Mouse (Mus musculus) G1E-ER4 (cell line): Measurements from ENCODE around the gene Prrxl1. TPM values are rescaled to one million over a fixed set of nuclear protein-coding genes. Genes with fewer than 3 reads are reported as not detected.

ENCODE experiments used
- GATA1 ChIP-seq: IDR thresholded peaks from one replicate; pipeline ENCODE4 v1.8.0; 2012; ENCODE audit warnings: low read length, inconsistent platforms
- polyA plus RNA-seq: library from polyadenylated mRNA; stranded (reverse); fragments of >175 nt; gene quantifications from 2 replicates; pipeline ENCODE4 v1.2.3, GENCODE M21; 2012

Gene Prrxl1
- polyA plus RNA-seq, 1 experiment = not detected

GRCm38 (mm10) chr14:32605508-32605907 is 6.3 kb downstream of the Prrxl1 start:
- no peak for TF ChIP-seq GATA1

DNA sequence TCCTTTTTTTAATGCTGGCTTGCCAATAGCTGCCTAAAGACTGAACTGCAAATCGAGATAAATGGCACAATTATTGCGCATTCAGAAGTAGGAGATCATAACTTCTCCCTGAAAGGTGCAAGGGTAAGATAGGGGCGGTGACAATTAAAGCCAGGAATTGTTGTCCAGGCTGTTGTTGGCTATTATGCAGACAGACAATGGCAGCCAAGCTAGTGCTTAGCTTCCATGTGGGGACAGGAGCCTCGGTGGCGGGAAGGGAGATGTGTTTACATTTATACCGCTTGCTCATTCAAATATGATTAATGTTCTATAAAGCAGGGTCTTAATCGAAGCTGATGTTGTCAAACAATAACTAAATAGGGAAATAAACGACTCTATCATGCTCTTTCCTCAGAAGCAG is 7.1 kb downstream of the Prrxl1 start:
- TF ChIP-seq GATA1 = no peak

- no peak for TF ChIP-seq GATA1
These were observed 10.2 kb downstream of the Prrxl1 start for GRCm38 (mm10) chr14:32609392-32609791.

GRCm38 (mm10) chr14:32617253-32617652 is 18.0 kb downstream of the Prrxl1 start:
- no peak for TF ChIP-seq GATA1

- no peak for TF ChIP-seq GATA1
These were observed 25.0 kb downstream of the Prrxl1 start for GRCm38 (mm10) chr14:32624245-32624644.

- no peak for TF ChIP-seq GATA1
These were observed 25.6 kb downstream of the Prrxl1 start for GRCm38 (mm10) chr14:32624811-32625210.

- no peak for TF ChIP-seq GATA1
These were observed 28.1 kb downstream of the Prrxl1 start for GRCm38 (mm10) chr14:32627271-32627670.

DNA sequence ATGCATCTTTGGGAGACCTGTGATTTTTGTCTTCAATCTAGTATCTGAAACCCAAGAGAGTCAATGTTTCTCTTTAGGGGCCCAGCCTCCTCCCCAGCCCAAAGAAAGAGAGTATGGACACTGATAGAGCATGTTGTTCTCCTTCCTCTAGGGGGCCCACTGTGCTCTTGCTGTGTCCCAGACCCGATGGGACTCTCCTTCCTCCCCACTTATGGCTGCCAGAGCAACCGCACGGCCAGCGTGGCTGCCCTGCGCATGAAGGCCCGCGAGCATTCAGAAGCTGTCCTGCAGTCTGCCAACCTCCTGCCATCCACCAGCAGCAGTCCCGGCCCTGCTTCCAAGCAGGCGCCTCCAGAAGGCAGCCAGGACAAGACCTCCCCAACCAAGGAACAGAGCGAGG is 29.4 kb downstream of the Prrxl1 start:
- TF ChIP-seq GATA1 = no peak

- TF ChIP-seq GATA1 = no peak
These were observed 33.8 kb downstream of the Prrxl1 start for GRCm38 (mm10) chr14:32632908-32633600.

DNA sequence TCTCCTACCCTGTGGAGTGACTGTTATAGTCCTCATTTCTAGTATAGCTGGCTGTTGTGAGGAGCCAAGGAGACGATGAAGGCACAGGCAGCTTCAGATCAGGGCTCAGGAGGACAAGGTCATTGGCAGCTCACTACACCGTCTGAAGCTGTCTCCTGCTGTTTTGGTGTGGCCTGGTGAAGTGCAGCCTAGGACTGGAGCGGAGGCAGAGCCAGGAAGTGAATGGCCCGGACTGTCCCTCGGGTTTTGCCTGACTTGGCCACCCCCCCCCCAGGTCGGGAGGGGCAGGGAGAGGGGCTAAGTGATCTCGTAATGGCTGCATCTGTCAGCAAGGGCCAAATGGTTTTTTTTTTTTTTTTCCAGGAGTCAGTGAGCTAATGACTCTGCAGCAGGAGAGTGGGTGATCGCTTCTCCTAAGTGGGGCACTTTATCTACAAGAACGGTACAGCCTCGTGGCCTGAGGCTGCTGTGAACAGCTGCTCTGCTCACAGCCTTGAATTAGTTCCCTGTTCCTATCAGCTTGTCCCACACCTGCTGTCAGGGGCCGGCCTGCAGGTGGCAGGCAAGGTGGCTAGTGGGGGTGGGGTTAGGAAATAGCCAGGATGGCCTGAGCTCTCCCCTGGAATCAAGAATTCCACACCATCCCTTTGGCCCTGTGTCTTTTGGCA is 34.9 kb downstream of the Prrxl1 start:
- TF ChIP-seq GATA1 = no peak

- TF ChIP-seq GATA1 = no peak
These were observed 39.3 kb downstream of the Prrxl1 start for GRCm38 (mm10) chr14:32638485-32638884.

- no peak for TF ChIP-seq GATA1
These were observed 60.6 kb downstream of the Prrxl1 start for GRCm38 (mm10) chr14:32659781-32660180.

DNA sequence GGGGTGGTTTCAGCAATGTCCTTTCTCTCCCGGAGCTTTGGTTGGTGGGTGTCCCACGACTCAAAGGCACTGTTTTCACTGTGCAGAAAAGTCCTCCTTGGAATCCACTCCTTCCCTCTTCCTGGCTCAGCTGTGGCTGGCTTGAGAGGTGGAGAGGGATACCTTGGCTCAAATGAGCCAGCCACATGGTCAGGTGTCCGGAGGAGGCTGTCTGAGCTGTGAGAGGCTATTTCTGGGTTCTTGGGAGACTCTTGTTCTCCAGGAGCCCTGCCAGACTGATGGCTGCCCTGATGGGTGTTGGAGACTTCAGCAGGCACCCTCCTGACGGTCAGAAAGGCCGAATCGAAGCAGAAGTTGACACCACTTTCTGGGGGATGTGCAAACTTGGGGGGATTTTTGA is 63.9 kb downstream of the Prrxl1 start:
- no peak for TF ChIP-seq GATA1

DNA sequence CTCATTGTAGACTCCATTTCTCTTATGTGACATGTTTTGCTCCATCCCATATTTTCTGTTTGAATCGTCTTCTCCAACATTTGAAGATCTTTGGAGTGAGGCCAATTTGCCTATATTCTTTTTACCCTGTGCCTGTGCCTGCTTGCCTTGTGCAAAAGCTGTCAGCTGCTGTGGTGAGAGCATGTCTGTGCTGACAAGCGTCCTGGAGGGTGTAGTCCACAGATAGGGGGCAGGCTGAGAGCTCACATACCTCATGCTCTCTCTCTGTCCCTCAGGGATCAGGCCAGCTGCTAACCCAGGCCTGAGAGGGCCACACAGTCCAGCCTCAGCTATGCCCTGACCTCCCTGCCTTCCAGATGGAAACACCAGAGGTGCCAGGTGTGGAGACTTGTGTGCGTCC is 74.0 kb downstream of the Prrxl1 start:
- no peak for TF ChIP-seq GATA1

DNA sequence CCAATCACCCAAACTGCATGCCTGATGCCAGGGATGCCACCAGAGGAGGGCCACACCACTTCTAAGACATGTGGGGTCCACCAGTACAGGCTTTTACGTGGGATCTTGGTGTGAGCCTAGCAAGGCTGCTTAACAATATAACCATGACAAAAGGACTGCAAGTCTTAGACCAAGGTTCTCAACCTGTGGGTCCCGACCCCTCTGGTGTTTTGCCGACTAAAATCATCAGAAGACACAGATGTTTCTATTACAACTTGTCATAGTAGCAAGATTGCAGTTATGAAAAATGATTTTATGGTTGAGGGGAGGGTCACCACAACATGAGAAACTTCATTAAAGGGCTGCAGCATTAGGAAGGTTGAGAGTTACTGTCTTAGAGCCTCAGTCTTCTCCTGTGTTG is 79.4 kb downstream of the Prrxl1 start:
- TF ChIP-seq GATA1 = no peak

- no peak for TF ChIP-seq GATA1
These were observed 82.4 kb downstream of the Prrxl1 start for GRCm38 (mm10) chr14:32681603-32682002.

DNA sequence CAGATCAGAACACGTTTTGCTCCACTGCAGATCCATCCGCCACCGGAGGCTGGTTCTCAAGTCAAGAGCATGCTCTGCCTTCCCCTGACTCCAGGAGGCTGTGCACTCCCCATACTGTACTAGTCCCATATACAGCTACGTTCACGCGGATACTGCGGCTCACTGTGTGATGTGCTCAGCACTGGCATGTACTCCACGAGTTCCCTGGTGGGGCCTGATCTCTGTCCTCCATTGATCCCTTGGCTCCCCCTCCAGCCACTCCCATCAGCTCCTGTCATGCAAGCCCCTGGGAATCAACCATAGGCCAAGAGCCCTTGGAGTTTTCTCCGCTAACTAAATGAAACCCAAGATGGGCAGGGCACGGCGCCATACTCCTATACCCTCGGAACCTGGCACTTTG is 83.3 kb downstream of the Prrxl1 start:
- TF ChIP-seq GATA1 = no peak
